Mouse (Mus musculus) C2C12 (cell line): Measurements from ENCODE around the gene Lenep. TPM values are rescaled to one million over a fixed set of nuclear protein-coding genes. Genes with fewer than 3 reads are reported as not detected.
A peak's percentile ranks its signal among the peaks of the same experiment; 100 is the strongest.
"Not testable (repeated sequence)": the region's sequence is repeated elsewhere in the genome, so short reads cannot be mapped to it uniquely, and the experiment has no call there.

Experiments used
- H3K27me3 ChIP-seq: one replicate; pipeline ENCODE4 v1.6.1; 2011; ENCODE audit not compliant: control insufficient read depth, insufficient read depth, insufficient read length
- H3K36me3 ChIP-seq: one replicate; pipeline ENCODE4 v1.6.1; 2011; ENCODE audit not compliant: control insufficient read depth, insufficient read depth
- H3K4me3 ChIP-seq: one replicate; pipeline ENCODE4 v1.5.1; 2011; ENCODE audit warnings: mild to moderate bottlenecking, control low read depth; ENCODE audit not compliant: poor library complexity, insufficient read depth, severe bottlenecking
- H3K79me2 ChIP-seq: one replicate; pipeline ENCODE4 v1.6.1; 2011; ENCODE audit not compliant: control insufficient read depth, insufficient read depth
- H3K79me3 ChIP-seq: one replicate; pipeline ENCODE4 v1.6.1; 2011; ENCODE audit warnings: low read depth, control low read depth
- H3ac ChIP-seq: one replicate; pipeline ENCODE3; 2011; ENCODE audit warnings: low read depth; ENCODE audit not compliant: control insufficient read depth, insufficient read length
- CEBPB ChIP-seq: IDR thresholded peaks from one replicate; pipeline ENCODE4 v1.6.1; 2011; ENCODE audit warnings: low read depth, mild to moderate bottlenecking, control low read depth, moderate library complexity
- CTCF ChIP-seq: IDR thresholded peaks from one replicate; pipeline ENCODE4 v1.5.1; 2011; ENCODE audit not compliant: control insufficient read depth, insufficient read depth, insufficient read length
- FOSL1 ChIP-seq: IDR thresholded peaks from one replicate; pipeline ENCODE4 v1.8.0; 2011; ENCODE audit warnings: mild to moderate bottlenecking, low read length; ENCODE audit not compliant: poor library complexity, insufficient read depth, severe bottlenecking
- MAX ChIP-seq: IDR thresholded peaks from one replicate; pipeline ENCODE4 v1.6.1; 2011; ENCODE audit warnings: mild to moderate bottlenecking, control low read depth
- MYOD1 ChIP-seq: IDR thresholded peaks from one replicate; pipeline ENCODE4 v1.6.1; 2011; ENCODE audit warnings: low read depth; ENCODE audit not compliant: control insufficient read depth, insufficient read length
- MYOG ChIP-seq: IDR thresholded peaks from one replicate; pipeline ENCODE4 v1.6.1; 2011; ENCODE audit not compliant: control insufficient read depth, insufficient read length; ENCODE audit errors: extremely low read depth
- USF1 ChIP-seq: IDR thresholded peaks from one replicate; pipeline ENCODE4 v1.6.1; 2011; ENCODE audit warnings: low read depth, mild to moderate bottlenecking, control low read depth, moderate library complexity
- polyA plus RNA-seq: library from polyadenylated mRNA; unstranded; fragments of >200 nt; fragmentation: generic; extraction: Trizol; gene quantifications from one replicate; pipeline ENCODE4 v1.2.1, GENCODE M21; 2012; ENCODE audit warnings: missing spikeins

Lenep gene
- polyA plus RNA-seq, 1 experiment = not detected

DNA sequence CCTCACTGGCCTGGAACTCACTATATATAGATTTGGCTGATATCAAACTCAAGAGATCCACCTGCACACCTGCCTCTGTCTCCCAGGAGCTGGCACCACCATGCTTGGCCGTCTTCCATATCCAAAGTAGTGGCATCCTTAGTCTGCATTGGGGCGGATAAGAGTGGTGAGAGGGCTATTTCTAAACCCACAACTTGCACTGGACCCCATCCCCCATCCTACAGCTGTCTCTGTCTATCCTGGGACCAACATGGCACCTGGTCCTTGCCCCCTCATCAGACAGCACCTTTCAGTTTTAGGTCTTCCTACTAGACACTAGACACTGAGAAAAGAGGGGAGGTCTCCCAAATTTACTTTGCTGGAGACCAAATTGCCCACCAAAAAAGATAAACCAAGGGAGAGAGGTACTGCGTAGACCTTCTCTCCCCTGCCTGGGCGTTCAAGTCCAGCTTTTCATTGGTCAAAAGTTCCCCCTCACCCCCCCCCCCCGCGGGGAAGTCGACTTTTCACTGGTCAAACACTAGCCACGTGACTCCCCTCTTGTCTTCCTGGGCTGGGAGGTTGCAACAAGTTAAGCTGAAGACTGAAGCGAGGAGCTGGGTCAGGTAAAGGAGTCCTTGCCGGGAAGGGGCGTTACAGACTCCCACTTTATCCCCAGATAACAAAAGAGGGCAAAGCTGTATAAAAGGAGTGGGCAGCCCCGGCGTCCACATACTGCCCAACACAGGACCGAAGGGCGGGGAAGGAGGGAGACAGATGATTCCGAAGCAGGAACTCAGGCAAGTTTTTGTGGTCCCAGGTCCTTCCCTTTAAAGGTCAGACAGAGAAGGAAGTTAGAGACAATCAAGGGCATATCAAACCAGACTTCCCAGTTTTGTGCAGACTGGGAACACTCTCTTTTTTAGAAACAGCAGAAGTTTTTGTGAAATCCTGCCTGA is 33.9 kb upstream of the Lenep start, which contains the start of gene Pbxip1:
Gene Pbxip1 (plus strand): TSS at position 531 of the 938 bp plus-strand sequence.
- TF ChIP-seq MYOD1 (peak; percentile 98), MAX (no peak), USF1 (peak; percentile 94)
- peak within 1 kb of the TSS; percentile 69 for H3ac ChIP-seq
- peaks cover 23% of the 10 kb centered on the region for H3K36me3 ChIP-seq
- peaks cover 24% of the 10 kb centered on the region for H3K79me3 ChIP-seq
- H3K4me3 ChIP-seq = peak within 1 kb of the TSS; percentile 28
- peaks cover 36% of the 10 kb centered on the region for H3K79me2 ChIP-seq
- no peaks in the 10 kb centered on the region for H3K27me3 ChIP-seq

DNA sequence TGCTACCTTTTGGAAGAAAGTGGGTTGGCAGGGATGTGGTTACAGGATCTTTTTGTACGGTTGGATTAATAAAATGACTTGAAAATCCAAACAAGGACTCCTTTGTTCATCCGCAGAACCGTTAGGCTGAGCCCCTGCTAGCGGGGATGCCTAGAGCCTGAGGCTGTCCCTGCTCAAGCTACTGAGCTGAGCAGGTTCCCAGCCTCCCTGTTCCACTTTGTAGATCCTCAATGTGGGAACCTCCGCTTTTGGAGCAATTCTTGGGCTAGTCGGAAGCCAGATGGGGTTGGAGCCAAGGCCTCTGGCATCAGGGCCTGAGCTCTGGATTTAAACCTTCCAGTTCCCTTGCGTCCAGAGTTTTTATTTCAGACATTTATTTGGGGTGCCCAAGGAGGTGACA is 32.4 kb upstream of the Lenep start:
- Histone ChIP-seq H3K4me3 (no peak overlapping the region), H3ac (no peak overlapping the region)
- TF ChIP-seq MAX (no peak), MYOD1 (no peak)

DNA sequence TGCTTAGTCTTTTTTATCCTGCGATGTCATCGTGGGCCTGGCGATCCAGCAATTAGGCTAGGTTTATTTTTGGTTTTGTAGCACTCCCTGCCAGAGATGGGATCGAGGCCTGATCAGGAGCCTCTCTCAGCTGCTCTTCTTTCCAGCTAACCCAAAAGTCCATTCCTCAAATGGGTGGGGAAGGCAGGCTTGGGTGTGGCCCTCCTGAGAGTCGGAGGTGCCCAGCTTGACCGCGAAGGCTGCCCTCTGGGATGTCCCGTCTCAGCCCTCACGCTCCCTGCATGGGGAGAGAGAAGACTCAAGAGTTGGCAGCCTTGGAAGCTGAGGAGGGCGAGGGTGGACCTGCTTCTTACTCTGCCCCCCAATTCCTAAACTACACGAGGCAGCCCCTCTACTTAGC is 31.9 kb upstream of the Lenep start:
- H3K36me3 ChIP-seq = peaks cover 23% of the 10 kb centered on the region
- no peaks in the 10 kb centered on the region for H3K27me3 ChIP-seq
- H3K4me3 ChIP-seq = no peak overlapping the region
- no peak overlapping the region for H3ac ChIP-seq
- TF ChIP-seq FOSL1 = no peak
- peaks cover 35% of the 10 kb centered on the region for H3K79me3 ChIP-seq
- peaks cover 48% of the 10 kb centered on the region for H3K79me2 ChIP-seq

More for the DNA sequence above, 32.4 kb upstream of the Lenep start:
- H3K79me2 ChIP-seq = peaks cover 48% of the 10 kb centered on the region
- no peaks in the 10 kb centered on the region for H3K27me3 ChIP-seq
- H3K36me3 ChIP-seq = peaks cover 23% of the 10 kb centered on the region
- H3K79me3 ChIP-seq = peaks cover 35% of the 10 kb centered on the region

DNA sequence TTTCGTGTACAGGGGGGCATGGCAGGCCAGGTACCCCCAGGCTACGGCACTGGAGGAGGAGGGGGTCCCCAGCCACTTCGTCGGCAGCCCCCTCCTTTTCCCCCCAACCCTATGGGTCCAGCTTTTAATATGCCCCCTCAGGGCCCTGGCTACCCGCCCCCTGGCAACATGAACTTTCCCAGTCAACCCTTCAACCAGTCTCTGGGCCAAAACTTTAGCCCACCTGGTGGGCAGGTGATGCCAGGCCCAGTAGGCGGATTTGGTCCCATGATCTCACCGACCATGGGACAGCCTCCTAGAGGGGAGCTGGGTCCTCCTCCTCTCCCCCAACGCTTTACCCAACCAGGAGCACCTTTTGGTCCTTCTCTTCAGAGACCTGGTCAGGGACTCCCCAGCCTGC is 30.0 kb upstream of the Lenep start:
- TF ChIP-seq USF1 = no peak
- TF ChIP-seq MYOG = no peak
- no peak for TF ChIP-seq MYOD1
- no peak for TF ChIP-seq CTCF
- no peak for TF ChIP-seq MAX
- TF ChIP-seq CEBPB = no peak
- no peak for TF ChIP-seq FOSL1
- Histone ChIP-seq H3K4me3 (no peak overlapping the region), H3K27me3 (no peaks in the 10 kb centered on the region), H3K79me2 (peaks cover 48% of the 10 kb centered on the region), H3K36me3 (peaks cover 30% of the 10 kb centered on the region), H3K79me3 (peaks cover 33% of the 10 kb centered on the region), H3ac (no peak overlapping the region)

DNA sequence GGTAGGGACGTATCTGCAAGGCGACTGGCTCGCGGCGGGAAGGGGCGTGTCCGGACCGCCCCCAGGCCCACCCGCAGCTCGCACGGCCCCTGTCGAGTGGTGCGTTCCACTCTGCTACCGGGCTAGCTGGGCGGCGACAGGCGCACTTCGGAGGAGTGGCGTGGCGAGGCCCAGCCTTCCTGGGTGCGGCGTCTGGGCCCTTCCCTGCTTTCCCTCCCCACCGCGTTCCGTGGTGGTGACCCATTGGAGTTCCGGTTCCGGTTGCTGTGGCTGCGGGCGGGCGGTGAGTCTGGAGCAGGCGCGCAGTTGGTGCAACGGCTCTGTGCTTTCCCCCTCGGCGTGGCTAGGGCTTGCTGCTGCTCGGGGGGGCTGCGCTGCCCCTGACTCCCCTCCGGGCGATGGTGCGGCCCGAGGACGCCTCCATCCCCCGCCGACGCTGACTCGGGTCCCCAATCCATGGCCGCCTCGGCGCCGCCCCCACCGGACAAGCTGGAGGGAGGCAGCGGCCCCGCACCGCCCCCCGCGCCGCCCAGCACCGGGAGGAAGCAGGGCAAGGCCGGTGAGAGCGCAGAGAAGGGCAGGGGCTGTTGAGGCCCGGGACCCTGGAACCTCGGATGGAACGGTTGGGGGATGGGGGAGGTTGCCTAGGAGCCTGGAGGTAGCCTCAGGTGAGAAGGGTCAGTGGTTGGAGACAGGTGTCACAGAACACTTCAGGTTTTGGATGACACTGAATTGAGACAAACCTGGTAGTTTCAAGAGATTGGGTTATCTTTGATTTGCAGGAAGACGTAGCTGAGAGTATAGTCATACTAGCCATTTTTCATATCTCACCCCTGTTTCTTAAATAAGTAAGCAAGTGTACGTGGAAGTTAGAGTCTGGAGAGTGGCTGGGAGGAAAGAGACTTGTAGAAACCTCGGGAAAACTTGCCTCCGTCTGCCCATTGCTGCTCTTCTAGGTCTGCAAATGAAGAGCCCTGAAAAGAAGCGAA is 27.9 kb upstream of the Lenep start, which contains the start of gene Pygo2:
Gene Pygo2 (plus strand): TSS at position 44 of the 989 bp plus-strand sequence.
- H3K36me3 ChIP-seq = peaks cover 49% of the 10 kb centered on the region
- H3K79me3 ChIP-seq = peaks cover 33% of the 10 kb centered on the region
- peak within 1 kb of the TSS; percentile 94 for H3ac ChIP-seq
- TF ChIP-seq FOSL1 (no peak), CTCF (no peak), USF1 (no peak), MYOG (peak; percentile 14), CEBPB (no peak)
- H3K27me3 ChIP-seq = no peaks in the 10 kb centered on the region
- H3K4me3 ChIP-seq = peak within 1 kb of the TSS; percentile 69
- peaks cover 48% of the 10 kb centered on the region for H3K79me2 ChIP-seq

DNA sequence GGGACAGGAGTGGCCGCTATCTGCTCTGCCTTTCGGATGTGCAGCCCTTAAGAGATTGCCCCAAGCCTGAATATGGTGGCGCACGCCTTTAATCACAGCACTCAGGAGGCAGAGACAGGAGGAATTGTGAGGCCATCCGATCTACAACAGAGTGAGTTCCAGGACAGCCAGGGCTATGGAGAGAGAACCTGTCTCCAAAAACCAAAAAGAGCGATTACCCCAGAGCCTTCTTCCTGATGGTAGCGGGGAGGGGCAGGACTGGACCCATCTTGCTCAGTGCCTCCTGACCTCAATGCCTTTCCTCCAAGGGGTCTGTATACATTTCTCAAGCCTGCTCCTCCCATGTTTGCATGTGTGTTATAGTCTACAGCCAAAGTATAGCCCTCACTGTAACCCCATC is 26.4 kb upstream of the Lenep start:
- H3ac ChIP-seq, H3K27me3 ChIP-seq, H3K4me3 ChIP-seq: not testable (repeated sequence)
- peaks cover 51% of the 10 kb centered on the region for H3K79me2 ChIP-seq
- peaks cover 59% of the 10 kb centered on the region for H3K36me3 ChIP-seq
- peaks cover 33% of the 10 kb centered on the region for H3K79me3 ChIP-seq
